Mouse (Mus musculus) brain, embryonic 14.5 days (tissue): Measurements from ENCODE around the gene Sectm1b.
"Not testable (repeated sequence)": the region's sequence is repeated elsewhere in the genome, so short reads cannot be mapped to it uniquely, and the experiment has no call there.

Experiments used
- CTCF ChIP-seq: fragments of 200-500 bp; IDR thresholded peaks from 2 replicates; pipeline ENCODE4 v1.5.1; 2012; ENCODE audit warnings: inconsistent platforms, mild to moderate bottlenecking, moderate library complexity, borderline replicate concordance; ENCODE audit not compliant: insufficient read depth, insufficient read length; ENCODE audit errors: extremely low read depth
- POLR2A ChIP-seq: fragments of 200-500 bp; IDR thresholded peaks from 2 replicates; pipeline ENCODE4 v1.6.1; 2012; ENCODE audit warnings: mild to moderate bottlenecking, inconsistent platforms, borderline replicate concordance; ENCODE audit not compliant: poor library complexity, insufficient read depth, insufficient read length, severe bottlenecking; ENCODE audit errors: extremely low read depth

DNA sequence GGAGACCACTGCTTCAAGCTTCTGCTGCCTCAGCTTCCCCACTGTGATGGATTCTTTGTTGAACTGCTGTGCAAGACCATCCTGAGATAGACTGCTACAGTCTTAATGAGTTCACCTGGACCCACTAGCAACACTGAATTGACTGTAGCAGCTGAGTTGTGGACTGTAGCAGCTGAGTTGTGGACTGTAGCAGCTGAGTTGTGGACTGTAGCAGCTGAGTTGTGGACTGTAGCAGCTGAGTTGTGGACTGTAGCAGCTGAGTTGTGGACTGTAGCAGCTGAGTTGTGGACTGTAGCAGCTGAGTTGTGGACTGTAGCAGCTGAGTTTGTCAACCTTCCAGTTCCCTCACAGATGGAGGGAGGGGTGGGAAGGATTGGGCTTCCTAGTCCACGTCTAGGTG, 20.3 kb downstream of the Sectm1b start:
- TF ChIP-seq CTCF, POLR2A: not testable (repeated sequence)
